9 mouse cellular contexts compared by ENCODE assay signal in genomic region chr5:142412678-142413385, GRCm38 (mm10). TPM values are rescaled to one million over a fixed set of nuclear protein-coding genes. Genes with fewer than 3 reads are reported as not detected.
DNase-seq lines count a peak whose midpoint lies in the region; ATAC-seq lines count a peak whose summit lies in the region.
"Had no signal": no experiment of that assay in that cellular context is flagged by ENCODE, and none has a peak within 500 bp of the region (broad histone marks: within the 10 kb centered on the region; RNA-seq: fewer than 3 reads in every experiment).

No protein-coding gene starts in this region.

- ATAC-seq in kidney, embryonic 14.5 days (ENCODE audit: low FRiP score, low TSS enrichment) = no peak
- no peak for ATAC-seq in heart, embryonic 12.5 days (ENCODE audit: insufficient number of reproducible peaks, low FRiP score)

- H3K9ac ChIP-seq in kidney, embryonic 14.5 days (ENCODE audit: low read depth, low read length) = no peak overlapping the region
- H3K9ac ChIP-seq in heart, embryonic 12.5 days = no peak overlapping the region
- H3K9ac ChIP-seq: neural tube, embryonic 12.5 days had no signal

- whole genome bisulfite sequencing in kidney, embryonic 14.5 days = 59% methylated on average over 6 of the region's 6 CpGs
- WGBS in heart, embryonic 12.5 days = 42% methylated on average over 6 of the region's 6 CpGs

- no peaks in the 10 kb centered on the region for H3K9me3 ChIP-seq in kidney, embryonic 14.5 days (ENCODE audit: control insufficient read depth, low read length)
- no peaks in the 10 kb centered on the region for H3K9me3 ChIP-seq in heart, embryonic 12.5 days (replicated peaks)
- H3K9me3 ChIP-seq: neural tube, embryonic 12.5 days had no signal

- H3K27me3 ChIP-seq in kidney, embryonic 14.5 days (ENCODE audit: control insufficient read depth, insufficient read depth, low read length) = no peaks in the 10 kb centered on the region
- H3K27me3 ChIP-seq in heart, embryonic 12.5 days (replicated peaks) = no peaks in the 10 kb centered on the region
- H3K27me3 ChIP-seq: neural tube, embryonic 12.5 days had no signal

- H3K36me3 ChIP-seq in kidney, embryonic 14.5 days (ENCODE audit: control insufficient read depth, insufficient read depth, low read length) = no peaks in the 10 kb centered on the region
- no peaks in the 10 kb centered on the region for H3K36me3 ChIP-seq in heart, embryonic 12.5 days

- no peak overlapping the region for H3K4me2 ChIP-seq in kidney, embryonic 14.5 days (replicated peaks; ENCODE audit: low read depth, low read length)
- no peak overlapping the region for H3K4me2 ChIP-seq in heart, embryonic 12.5 days
- H3K4me2 ChIP-seq: neural tube, embryonic 12.5 days had no signal

- H3K4me3 ChIP-seq in kidney, embryonic 14.5 days (ENCODE audit: low read length) = no peak overlapping the region
- H3K4me3 ChIP-seq in heart, embryonic 12.5 days = no peak overlapping the region
- H3K4me3 ChIP-seq: neural tube, embryonic 12.5 days had no signal

- peak; percentile 62 for DNase-seq in kidney, adult 9 months
- peak; percentile 66 for DNase-seq in brain, adult 2 months (ENCODE audit: low read depth, low spot score)
- peak; percentile 66 for DNase-seq in lung, postnatal 10 days
- DNase-seq in layer of hippocampus, adult 11-12 months (ENCODE audit: low spot score) = no peak
- no peak for DNase-seq in B cell, adult 2 months
- no peak for DNase-seq in testis, postnatal 10 days (ENCODE audit: low spot score)

- H3K27ac ChIP-seq in kidney, embryonic 14.5 days (ENCODE audit: low read depth, low read length) = no peak overlapping the region
- H3K27ac ChIP-seq in heart, embryonic 12.5 days (ENCODE audit: poor library complexity, severe bottlenecking) = peak overlapping the region; percentile 10
- H3K27ac ChIP-seq: neural tube, embryonic 12.5 days had no signal

- peaks cover 51% of the 10 kb centered on the region for H3K4me1 ChIP-seq in kidney, embryonic 14.5 days (ENCODE audit: control insufficient read depth, insufficient read depth, low read length)
- peaks cover 77% of the 10 kb centered on the region for H3K4me1 ChIP-seq in heart, embryonic 12.5 days (replicated peaks)

RNA-seq across cellular contexts. Expression of gene Foxk1, which starts 11.5 kb away (rescaled TPM):
- 4.4 and 6.5 TPM in 2 replicates for polyA plus RNA-seq in kidney, embryonic 14.5 days (2014; fragmentation: Nextera tagmentation; extraction: Ambion mirVana)
- 5.8 and 7.2 TPM in 2 replicates for polyA plus RNA-seq in heart, embryonic 12.5 days (2016; fragmentation: Nextera tagmentation; extraction: Ambion mirVana)

RNA-seq across cellular contexts. Expression of gene Ap5z1, which starts 50.9 kb away (rescaled TPM):
- polyA plus RNA-seq in kidney, embryonic 14.5 days (2014; fragmentation: Nextera tagmentation; extraction: Ambion mirVana) = 7.2 and 10.1 TPM in 2 replicates
- 7.3 and 9.9 TPM in 2 replicates for polyA plus RNA-seq in heart, embryonic 12.5 days (2016; fragmentation: Nextera tagmentation; extraction: Ambion mirVana)

Comparison
In these comparisons a context has a peak if more than half of its experiments do, and no peak if none do; other contexts are left out.
1. DNase-seq: peak in kidney, adult 9 months (single experiment), brain, adult 2 months (single experiment) and lung, postnatal 10 days (single experiment); none in layer of hippocampus, adult 11-12 months (single experiment), B cell, adult 2 months (0 of 2) and testis, postnatal 10 days (single experiment).